Mouse (Mus musculus): ENCODE data around the gene Rpl24. TPM values are rescaled to one million over a fixed set of nuclear protein-coding genes. Genes with fewer than 3 reads are reported as not detected.
"Not testable (repeated sequence)": the region's sequence is repeated elsewhere in the genome, so short reads cannot be mapped to it uniquely, and the experiment has no call there.

Rpl24 gene
- polyA plus RNA-seq, 1 experiment from 2014 or later = 300 TPM

DNA sequence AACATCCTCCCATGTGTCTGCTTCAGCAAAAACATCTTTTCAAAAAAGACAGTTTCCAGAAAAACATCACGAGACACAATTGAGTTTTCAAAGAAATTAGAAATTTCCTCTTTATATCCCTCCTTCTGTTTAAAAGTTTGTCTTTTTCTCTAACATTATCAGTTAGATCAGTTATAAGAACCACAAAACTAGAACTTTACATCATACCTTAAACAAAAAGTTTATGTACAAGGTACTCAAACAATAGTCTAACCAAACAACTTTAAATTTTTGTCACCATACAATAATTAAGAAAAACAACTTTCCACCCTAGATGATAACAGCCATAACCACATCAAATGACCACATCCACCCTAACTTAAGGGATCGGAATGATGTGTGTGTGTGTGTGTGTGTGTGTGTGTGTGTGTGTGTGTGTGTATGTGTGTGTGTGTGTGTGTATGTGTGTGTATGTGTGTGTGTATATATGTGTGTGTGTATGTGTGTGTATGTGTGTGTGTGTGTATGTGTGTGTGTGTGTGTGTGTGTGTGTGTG is 18.1 kb upstream of the Rpl24 start:
- not testable (repeated sequence) for H3K4me2 ChIP-seq (ENCODE audit: low read depth, low read length); H3K9me3 ChIP-seq (replicated peaks; ENCODE audit: control insufficient read depth, low read length); H3K9ac ChIP-seq (ENCODE audit: low read depth, low read length); H3K36me3 ChIP-seq (ENCODE audit: control insufficient read depth, insufficient read depth); H3K27ac ChIP-seq (ENCODE audit: low read length); H3K4me1 ChIP-seq (ENCODE audit: control insufficient read depth, low read depth, low read length); H3K27me3 ChIP-seq (ENCODE audit: control insufficient read depth, insufficient read depth, low read depth, low read length); H3K4me3 ChIP-seq (ENCODE audit: low read depth, low read length); ATAC-seq (ENCODE audit: low read depth)
- 63% methylated on average over 2 of the region's 2 CpGs for WGBS (ENCODE audit: insufficient replicate concordance)

DNA sequence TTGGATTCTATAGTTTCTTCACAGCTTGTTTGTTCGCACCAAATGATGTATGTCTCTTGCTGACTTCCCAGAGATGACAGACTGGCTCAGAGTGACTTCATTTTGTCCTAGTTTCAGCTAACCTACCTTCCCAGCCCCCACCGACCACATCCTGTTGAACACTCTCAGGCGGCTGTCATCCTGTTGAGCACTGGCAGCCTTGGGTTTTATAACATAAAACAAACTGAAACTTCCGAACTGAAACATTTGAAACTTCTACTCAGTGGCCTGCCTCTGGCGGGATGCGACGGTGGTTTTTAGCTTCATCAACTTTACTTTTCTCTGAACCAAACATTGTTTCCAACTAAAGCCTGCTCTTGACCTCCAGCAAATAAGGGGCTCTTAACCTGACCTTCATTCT is 17.1 kb upstream of the Rpl24 start:
- 11% methylated on average over 7 of the region's 7 CpGs for WGBS (ENCODE audit: insufficient replicate concordance)
- Histone ChIP-seq H3K9me3 (replicated peaks; ENCODE audit: control insufficient read depth, low read length) (no peaks in the 10 kb centered on the region), H3K4me1 (ENCODE audit: control insufficient read depth, low read depth, low read length) (peaks cover 2% of the 10 kb centered on the region), H3K4me2 (ENCODE audit: low read depth, low read length) (0 out of 2 replicates have a peak overlapping the region, but pooled peaks have one; percentile 24), H3K9ac (ENCODE audit: low read depth, low read length) (0 out of 2 replicates have a peak overlapping the region, but pooled peaks have one; percentile 8), H3K4me3 (ENCODE audit: low read depth, low read length) (no peak overlapping the region), H3K27me3 (ENCODE audit: control insufficient read depth, insufficient read depth, low read depth, low read length) (no peaks in the 10 kb centered on the region), H3K36me3 (ENCODE audit: control insufficient read depth, insufficient read depth) (no peaks in the 10 kb centered on the region), H3K27ac (ENCODE audit: low read length) (no peak overlapping the region)
- no peak for ATAC-seq (ENCODE audit: low read depth)

DNA sequence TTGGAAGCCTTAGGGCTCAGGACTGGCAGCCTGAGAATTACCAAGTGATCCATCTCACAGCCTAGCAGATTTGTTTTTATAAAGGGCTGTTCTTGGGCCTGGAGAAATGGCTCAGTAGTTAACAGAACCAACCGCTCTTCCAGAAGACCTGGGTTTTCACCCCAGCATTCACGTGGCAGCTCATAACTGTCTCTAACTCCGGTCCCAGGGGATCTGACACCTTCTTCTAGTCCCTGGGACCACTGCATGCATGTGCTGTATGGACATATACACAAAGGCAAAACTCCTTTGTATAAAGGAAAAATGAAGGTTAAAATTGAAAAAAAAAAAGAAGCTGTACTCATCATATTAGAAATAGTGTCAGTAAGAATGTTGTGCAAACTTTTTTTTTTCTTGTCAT is 15.6 kb upstream of the Rpl24 start:
- Histone ChIP-seq H3K27ac (ENCODE audit: low read length) (no peak overlapping the region), H3K9me3 (replicated peaks; ENCODE audit: control insufficient read depth, low read length) (no peaks in the 10 kb centered on the region), H3K4me2 (ENCODE audit: low read depth, low read length) (no peak overlapping the region), H3K36me3 (ENCODE audit: control insufficient read depth, insufficient read depth) (no peaks in the 10 kb centered on the region), H3K4me3 (ENCODE audit: low read depth, low read length) (no peak overlapping the region), H3K27me3 (ENCODE audit: control insufficient read depth, insufficient read depth, low read depth, low read length) (no peaks in the 10 kb centered on the region), H3K4me1 (ENCODE audit: control insufficient read depth, low read depth, low read length) (peaks cover 2% of the 10 kb centered on the region), H3K9ac (ENCODE audit: low read depth, low read length) (no peak overlapping the region)
- 63% methylated on average over 3 of the region's 3 CpGs for WGBS (ENCODE audit: insufficient replicate concordance)
- ATAC-seq (ENCODE audit: low read depth) = no peak

DNA sequence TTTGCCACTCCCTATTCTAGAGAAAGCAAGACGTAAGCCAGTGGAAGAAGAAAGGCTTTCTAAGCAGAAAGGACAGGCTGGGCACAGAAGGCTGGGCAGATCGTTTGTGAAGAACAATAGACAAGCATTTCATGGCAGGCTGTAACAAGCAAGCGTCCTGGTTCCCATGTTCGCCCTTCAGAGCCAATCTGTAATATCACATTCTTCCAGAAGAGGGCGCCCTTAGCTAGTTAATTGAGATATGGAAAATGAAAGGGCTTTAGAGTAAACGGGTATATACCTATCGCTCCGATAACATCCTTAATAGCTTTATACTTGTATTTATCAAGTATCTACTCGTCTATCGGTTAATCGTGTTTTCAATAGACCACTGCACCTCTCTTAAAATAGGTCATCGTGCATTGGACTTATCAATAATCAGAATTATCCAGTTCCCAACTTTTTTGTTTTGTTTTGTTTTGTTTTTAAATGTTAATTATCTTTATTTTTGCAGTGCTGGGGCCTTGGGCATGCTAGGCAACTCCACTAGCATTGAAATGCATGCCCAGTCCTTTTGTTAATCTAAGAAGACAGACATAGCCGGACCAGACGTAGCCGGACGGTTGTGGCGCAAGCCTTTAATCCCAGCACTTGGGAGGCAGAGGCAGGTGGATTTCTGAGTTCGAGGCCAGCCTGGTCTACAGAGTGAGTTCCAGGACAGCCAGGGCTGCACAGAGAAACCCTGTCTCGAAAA is 15.0 kb upstream of the Rpl24 start:
- Histone ChIP-seq H3K4me2 (ENCODE audit: low read depth, low read length) (peak overlapping the region; percentile 52), H3K4me1 (ENCODE audit: control insufficient read depth, low read depth, low read length) (peaks cover 2% of the 10 kb centered on the region), H3K9ac (ENCODE audit: low read depth, low read length) (no peak overlapping the region; the same call in 1 of the 2 replicates), H3K27ac (ENCODE audit: low read length) (no peak overlapping the region), H3K9me3 (replicated peaks; ENCODE audit: control insufficient read depth, low read length) (no peaks in the 10 kb centered on the region), H3K4me3 (ENCODE audit: low read depth, low read length) (peak overlapping the region; percentile 41), H3K27me3 (ENCODE audit: control insufficient read depth, insufficient read depth, low read depth, low read length) (no peaks in the 10 kb centered on the region), H3K36me3 (ENCODE audit: control insufficient read depth, insufficient read depth) (no peaks in the 10 kb centered on the region)
- peak; percentile 44; the same call in 1 of the 2 replicates for ATAC-seq (ENCODE audit: low read depth)
- WGBS (ENCODE audit: insufficient replicate concordance) = 25% methylated on average over 19 of the region's 19 CpGs

DNA sequence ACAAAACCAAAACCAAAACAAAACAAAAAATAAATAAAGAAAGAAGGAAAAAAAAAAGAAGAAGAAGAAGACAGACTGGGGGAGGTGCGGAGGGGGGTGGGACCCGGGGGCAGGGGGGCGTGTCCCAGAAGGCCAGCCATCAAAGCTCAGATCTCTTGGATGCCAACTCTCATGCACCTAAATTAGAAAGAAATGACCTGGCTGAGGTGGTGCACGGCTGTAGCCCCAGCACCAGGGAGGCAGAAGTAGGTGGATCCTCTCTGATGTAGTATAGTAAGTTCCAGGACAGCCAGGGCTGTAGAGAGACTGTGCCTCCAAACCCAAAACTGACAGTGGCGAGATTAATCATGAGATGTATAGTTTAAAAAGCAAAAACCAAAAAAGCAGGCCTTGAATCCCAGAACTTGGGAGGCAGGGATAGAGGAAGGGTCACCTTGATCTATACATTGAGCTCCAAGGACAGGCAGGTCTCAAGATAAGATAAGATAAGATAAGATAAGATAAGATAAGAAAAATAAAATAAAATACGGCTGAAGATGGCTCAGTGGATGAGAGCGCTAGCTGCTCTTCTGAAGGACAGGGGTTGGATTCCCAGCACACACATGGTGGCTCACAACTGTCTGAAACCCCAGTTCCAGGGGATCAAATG is 14.3 kb upstream of the Rpl24 start:
- H3K36me3 ChIP-seq (ENCODE audit: control insufficient read depth, insufficient read depth) = no peaks in the 10 kb centered on the region
- H3K9me3 ChIP-seq (replicated peaks; ENCODE audit: control insufficient read depth, low read length) = no peaks in the 10 kb centered on the region
- H3K4me1 ChIP-seq (ENCODE audit: control insufficient read depth, low read depth, low read length) = peaks cover 2% of the 10 kb centered on the region
- no peak overlapping the region for H3K9ac ChIP-seq (ENCODE audit: low read depth, low read length)
- no peak for ATAC-seq (ENCODE audit: low read depth)
- no peak overlapping the region for H3K27ac ChIP-seq (ENCODE audit: low read length)
- H3K27me3 ChIP-seq (ENCODE audit: control insufficient read depth, insufficient read depth, low read depth, low read length) = no peaks in the 10 kb centered on the region
- H3K4me3 ChIP-seq (ENCODE audit: low read depth, low read length) = no peak overlapping the region
- 51% methylated on average over 7 of the region's 7 CpGs for WGBS (ENCODE audit: insufficient replicate concordance)
- H3K4me2 ChIP-seq (ENCODE audit: low read depth, low read length) = peak overlapping the region; percentile 52; the same call in 1 of the 2 replicates

DNA sequence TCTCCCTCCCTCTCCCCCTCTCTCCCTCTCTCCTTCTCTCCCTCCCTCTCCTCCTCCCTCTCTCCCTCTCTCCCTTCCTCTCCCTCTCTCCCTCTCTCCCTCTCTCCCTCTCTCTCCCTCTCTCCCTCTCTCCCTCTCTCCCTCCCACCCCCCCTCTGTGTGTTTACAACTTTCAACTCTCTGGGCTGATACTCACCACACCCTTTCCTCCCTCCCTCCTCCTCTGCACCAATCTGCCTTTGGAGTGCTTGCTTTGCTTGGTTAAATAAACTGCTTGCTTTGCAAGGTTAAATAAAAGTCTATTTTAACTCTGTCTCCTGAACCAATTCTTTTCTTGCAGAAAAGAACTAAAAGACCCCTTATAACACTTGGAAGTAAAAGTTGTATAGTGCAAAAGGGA is 13.3 kb upstream of the Rpl24 start:
- no peaks in the 10 kb centered on the region for H3K27me3 ChIP-seq (ENCODE audit: control insufficient read depth, insufficient read depth, low read depth, low read length)
- no peaks in the 10 kb centered on the region for H3K9me3 ChIP-seq (replicated peaks; ENCODE audit: control insufficient read depth, low read length)
- ATAC-seq (ENCODE audit: low read depth) = 0 out of 2 replicates have a peak, but pooled peaks have one; percentile 37
- H3K4me1 ChIP-seq (ENCODE audit: control insufficient read depth, low read depth, low read length) = peaks cover 2% of the 10 kb centered on the region
- no peak overlapping the region for H3K27ac ChIP-seq (ENCODE audit: low read length)
- H3K36me3 ChIP-seq (ENCODE audit: control insufficient read depth, insufficient read depth) = no peaks in the 10 kb centered on the region
- no peak overlapping the region for H3K4me2 ChIP-seq (ENCODE audit: low read depth, low read length)
- no peak overlapping the region for H3K4me3 ChIP-seq (ENCODE audit: low read depth, low read length)
- H3K9ac ChIP-seq (ENCODE audit: low read depth, low read length) = no peak overlapping the region

DNA sequence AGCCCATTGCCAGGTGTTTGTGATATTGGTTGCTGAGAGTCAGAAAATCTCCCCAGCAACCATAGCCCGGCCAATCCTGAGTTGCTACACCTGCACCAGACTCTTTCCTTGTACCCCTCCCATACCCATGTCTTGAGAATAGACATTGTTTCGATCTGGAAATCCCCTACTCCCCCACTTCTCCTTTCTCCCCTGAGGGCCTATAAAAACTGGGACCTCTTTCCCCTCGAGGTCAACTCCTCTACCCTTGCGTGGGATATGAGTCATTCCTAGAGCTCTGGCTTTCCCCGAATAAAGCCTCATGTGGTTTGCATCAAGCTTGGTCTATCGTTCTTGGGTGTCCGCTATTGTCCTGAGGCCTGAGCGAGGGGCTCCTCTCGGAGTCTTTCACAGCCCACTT is 11.9 kb upstream of the Rpl24 start:
- H3K9ac ChIP-seq (ENCODE audit: low read depth, low read length); H3K4me3 ChIP-seq (ENCODE audit: low read depth, low read length); H3K9me3 ChIP-seq (replicated peaks; ENCODE audit: control insufficient read depth, low read length); H3K4me2 ChIP-seq (ENCODE audit: low read depth, low read length); H3K36me3 ChIP-seq (ENCODE audit: control insufficient read depth, insufficient read depth); ATAC-seq (ENCODE audit: low read depth); H3K27me3 ChIP-seq (ENCODE audit: control insufficient read depth, insufficient read depth, low read depth, low read length); H3K27ac ChIP-seq (ENCODE audit: low read length); H3K4me1 ChIP-seq (ENCODE audit: control insufficient read depth, low read depth, low read length): not testable (repeated sequence)
- 73% methylated on average over 9 of the region's 9 CpGs for WGBS (ENCODE audit: insufficient replicate concordance)

DNA sequence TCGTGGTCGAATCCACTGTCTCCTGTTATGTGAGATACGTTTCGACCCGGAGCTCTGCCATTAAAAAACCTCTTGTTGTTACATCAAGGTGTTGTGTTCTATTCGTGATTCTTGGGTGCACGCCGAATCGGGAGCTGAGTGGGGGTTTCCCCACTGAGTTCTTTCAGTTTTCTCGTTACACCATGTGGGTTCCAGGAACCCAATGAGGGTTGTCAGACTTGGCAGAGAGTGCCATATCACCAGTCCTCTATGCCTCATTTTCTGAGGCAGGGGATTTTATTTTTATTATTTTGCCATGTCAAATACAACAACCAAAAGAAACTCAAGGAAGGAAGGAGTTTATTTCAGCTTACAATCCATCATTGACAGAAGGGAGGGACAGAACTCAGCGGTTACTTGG is 3.0 kb upstream of the Rpl24 start:
- H3K9me3 ChIP-seq (replicated peaks; ENCODE audit: control insufficient read depth, low read length); H3K36me3 ChIP-seq (ENCODE audit: control insufficient read depth, insufficient read depth); H3K4me3 ChIP-seq (ENCODE audit: low read depth, low read length); H3K9ac ChIP-seq (ENCODE audit: low read depth, low read length); H3K4me2 ChIP-seq (ENCODE audit: low read depth, low read length); H3K27me3 ChIP-seq (ENCODE audit: control insufficient read depth, insufficient read depth, low read depth, low read length); ATAC-seq (ENCODE audit: low read depth); H3K27ac ChIP-seq (ENCODE audit: low read length): not testable (repeated sequence)
- peaks cover 10% of the 10 kb centered on the region for H3K4me1 ChIP-seq (ENCODE audit: control insufficient read depth, low read depth, low read length)
- WGBS (ENCODE audit: insufficient replicate concordance) = 78% methylated on average over 6 of the region's 11 CpGs
